In genomic region chr12:71936636-71937035, GRCm38 (mm10) we compare ENCODE assay signal across 11 mouse cellular contexts.
DNase-seq lines count a peak whose midpoint lies in the region; ATAC-seq and TF ChIP-seq lines count a peak whose summit lies in the region.
"Had no signal": no experiment of that assay in that cellular context is flagged by ENCODE, and none has a peak within 500 bp of the region (broad histone marks: within the 10 kb centered on the region; RNA-seq: fewer than 3 reads in every experiment).

No protein-coding gene starts in this region.

- H3K9me3 ChIP-seq in heart, postnatal 0 days (replicated peaks; ENCODE audit: control insufficient read depth, low read length): no peaks in the 10 kb centered on the region
- H3K9me3 ChIP-seq in lung, embryonic 14.5 days (ENCODE audit: low read depth, low read length): no peaks in the 10 kb centered on the region
- H3K9me3 ChIP-seq in midbrain, embryonic 16.5 days (replicated peaks; ENCODE audit: control insufficient read depth, low read length, poor library complexity, severe bottlenecking): no peaks in the 10 kb centered on the region
- no peaks in the 10 kb centered on the region for H3K9me3 ChIP-seq in hindbrain, embryonic 14.5 days (ENCODE audit: control insufficient read depth, low read length)
- H3K9me3 ChIP-seq: embryonic facial prominence, embryonic 15.5 days had no signal

- H3K4me2 ChIP-seq in heart, postnatal 0 days (ENCODE audit: low read depth, low read length): no peak overlapping the region
- no peak overlapping the region for H3K4me2 ChIP-seq in lung, embryonic 14.5 days
- no peak overlapping the region for H3K4me2 ChIP-seq in midbrain, embryonic 16.5 days (ENCODE audit: low read length)
- no peak overlapping the region for H3K4me2 ChIP-seq in hindbrain, embryonic 14.5 days (replicated peaks)
- H3K4me2 ChIP-seq: embryonic facial prominence, embryonic 15.5 days had no signal

- intact Hi-C loops in gastrocnemius, postnatal 36 days (cut with DNase I): no loop called here

- DNase-seq in 3134 (ENCODE audit: extremely low read depth, insufficient read length, low spot score): peak; percentile 32
- peak; percentile 43 for DNase-seq in fibroblast of lung, adult 2 months (ENCODE audit: low read depth)
- peak; percentile 85 for DNase-seq in heart, postnatal 0 days (ENCODE audit: low spot score)
- DNase-seq in lung, embryonic 14.5 days: peak; percentile 75
- DNase-seq in hindbrain, embryonic 14.5 days (ENCODE audit: low spot score): no peak
- no peak for DNase-seq in natural killer cell, adult 2 months (ENCODE audit: low spot score in 2 of 2)
- no peak for DNase-seq in gastrocnemius, postnatal 36 days
- DNase-seq: cerebellum, adult 18-20 months; thymus, adult 18-20 months had no signal

- peaks cover 69% of the 10 kb centered on the region for H3K4me1 ChIP-seq in heart, postnatal 0 days (ENCODE audit: control insufficient read depth, insufficient read depth)
- peaks cover 7% of the 10 kb centered on the region; the same call in 1 of the 2 replicates for H3K4me1 ChIP-seq in lung, embryonic 14.5 days (ENCODE audit: insufficient read depth)
- peaks cover 5% of the 10 kb centered on the region; the same call in 1 of the 2 replicates for H3K4me1 ChIP-seq in midbrain, embryonic 16.5 days (ENCODE audit: control insufficient read depth, insufficient read depth, low read length)
- H3K4me1 ChIP-seq in hindbrain, embryonic 14.5 days (replicated peaks; ENCODE audit: control insufficient read depth, insufficient read depth, low read length): peaks cover 7% of the 10 kb centered on the region; the same call in 1 of the 2 replicates

- ATAC-seq in heart, postnatal 0 days (ENCODE audit: insufficient read depth, low read depth): peak; percentile 73
- peak; percentile 76 for ATAC-seq in lung, embryonic 14.5 days (ENCODE audit: insufficient read depth)
- ATAC-seq in midbrain, embryonic 16.5 days: no peak
- no peak for ATAC-seq in hindbrain, embryonic 14.5 days (ENCODE audit: low FRiP score)

- no peak for TF ChIP-seq CTCF in heart, postnatal 0 days (IDR thresholded peaks at IDR 0.05; ENCODE audit: low read depth)
- TF ChIP-seq CTCF in lung, embryonic 14.5 days (IDR thresholded peaks at IDR 0.05; ENCODE audit: low read depth): no peak

- H3K27ac ChIP-seq in heart, postnatal 0 days (ENCODE audit: low read depth): peak overlapping the region; percentile 94
- H3K27ac ChIP-seq in lung, embryonic 14.5 days (ENCODE audit: low read depth): no peak overlapping the region
- no peak overlapping the region for H3K27ac ChIP-seq in midbrain, embryonic 16.5 days (ENCODE audit: low read length)
- H3K27ac ChIP-seq in hindbrain, embryonic 14.5 days: no peak overlapping the region
- H3K27ac ChIP-seq: embryonic facial prominence, embryonic 15.5 days had no signal

- H3K36me3 ChIP-seq in heart, postnatal 0 days (replicated peaks; ENCODE audit: control insufficient read depth, insufficient read depth, low read length): 0 out of 2 replicates have a peak, but pooled peaks cover 7% of the 10 kb centered on the region
- H3K36me3 ChIP-seq in lung, embryonic 14.5 days (ENCODE audit: insufficient read depth): peaks cover 8% of the 10 kb centered on the region; the same call in 1 of the 2 replicates
- H3K36me3 ChIP-seq in midbrain, embryonic 16.5 days (ENCODE audit: control insufficient read depth, insufficient read depth, low read length): no peaks in the 10 kb centered on the region; the same call in 1 of the 2 replicates
- H3K36me3 ChIP-seq in hindbrain, embryonic 14.5 days (replicated peaks; ENCODE audit: control insufficient read depth, insufficient read depth): peaks cover 22% of the 10 kb centered on the region

- peak; percentile 86; the same call in 1 of the 2 replicates for TF ChIP-seq EP300 in heart, postnatal 0 days (IDR thresholded peaks at IDR 0.05; ENCODE audit: low read depth)

- H3K9ac ChIP-seq in heart, postnatal 0 days (replicated peaks; ENCODE audit: low read depth, low read length): no peak overlapping the region
- no peak overlapping the region for H3K9ac ChIP-seq in lung, embryonic 14.5 days
- H3K9ac ChIP-seq in midbrain, embryonic 16.5 days (ENCODE audit: low read depth, low read length): no peak overlapping the region
- no peak overlapping the region for H3K9ac ChIP-seq in hindbrain, embryonic 14.5 days
- H3K9ac ChIP-seq: embryonic facial prominence, embryonic 15.5 days had no signal

- WGBS in heart, postnatal 0 days: 23% methylated on average over 1 of the region's 1 CpGs
- WGBS in lung, embryonic 14.5 days: 50% methylated on average over 1 of the region's 1 CpGs
- WGBS in midbrain, embryonic 16.5 days: 86% methylated on average over 1 of the region's 1 CpGs
- 95% methylated on average over 1 of the region's 1 CpGs for WGBS in hindbrain, embryonic 14.5 days

- no peak overlapping the region for H3K4me3 ChIP-seq in heart, postnatal 0 days (ENCODE audit: low read depth, low read length)
- H3K4me3 ChIP-seq in lung, embryonic 14.5 days (ENCODE audit: low read depth, low read length): no peak overlapping the region
- H3K4me3 ChIP-seq in midbrain, embryonic 16.5 days (ENCODE audit: low read depth, low read length): no peak overlapping the region
- H3K4me3 ChIP-seq in hindbrain, embryonic 14.5 days (replicated peaks; ENCODE audit: low read length): no peak overlapping the region
- H3K4me3 ChIP-seq: embryonic facial prominence, embryonic 15.5 days had no signal

- no peaks in the 10 kb centered on the region for H3K27me3 ChIP-seq in heart, postnatal 0 days (ENCODE audit: control insufficient read depth, insufficient read depth, low read length)
- no peaks in the 10 kb centered on the region for H3K27me3 ChIP-seq in lung, embryonic 14.5 days (ENCODE audit: insufficient read depth, low read length)
- no peaks in the 10 kb centered on the region for H3K27me3 ChIP-seq in midbrain, embryonic 16.5 days (ENCODE audit: control insufficient read depth, insufficient read depth, low read depth, low read length)
- H3K27me3 ChIP-seq in hindbrain, embryonic 14.5 days (ENCODE audit: control insufficient read depth, insufficient read depth, low read length): no peaks in the 10 kb centered on the region
- H3K27me3 ChIP-seq: embryonic facial prominence, embryonic 15.5 days had no signal

Comparison
In these comparisons a context has a peak if more than half of its experiments do, and no peak if none do; other contexts are left out.
1. DNase-seq: peak in 3134 (single experiment), fibroblast of lung, adult 2 months (single experiment), heart, postnatal 0 days (single experiment) and lung, embryonic 14.5 days (single experiment); none in hindbrain, embryonic 14.5 days (single experiment), natural killer cell, adult 2 months (0 of 2) and gastrocnemius, postnatal 36 days (0 of 2).
2. ATAC-seq: peak in heart, postnatal 0 days (single experiment) and lung, embryonic 14.5 days (single experiment); none in midbrain, embryonic 16.5 days (single experiment) and hindbrain, embryonic 14.5 days (single experiment).